ENCODE assay signal across 13 mouse cellular contexts in genomic region chr8:113665036-113665435, GRCm38 (mm10). TPM values are rescaled to one million over a fixed set of nuclear protein-coding genes. Genes with fewer than 3 reads are reported as not detected.
A peak's percentile ranks its signal among the peaks of the same experiment; 100 is the strongest.
DNase-seq lines count a peak whose midpoint lies in the region; ATAC-seq lines count a peak whose summit lies in the region.
"Had no signal": no experiment of that assay in that cellular context is flagged by ENCODE, and none has a peak within 500 bp of the region (broad histone marks: within the 10 kb centered on the region; RNA-seq: fewer than 3 reads in every experiment).

No protein-coding gene starts in this region.

- no peaks in the 10 kb centered on the region for H3K9me3 ChIP-seq in forebrain, embryonic 10.5 days
- H3K9me3 ChIP-seq in forebrain, embryonic 12.5 days, result no peaks in the 10 kb centered on the region
- no peaks in the 10 kb centered on the region for H3K9me3 ChIP-seq in neural tube, embryonic 12.5 days
- H3K9me3 ChIP-seq: embryonic facial prominence, embryonic 13.5 days; liver, embryonic 13.5 days had no signal

- 62% methylated on average over 4 of the region's 4 CpGs for WGBS in forebrain, embryonic 10.5 days
- 49% methylated on average over 4 of the region's 4 CpGs for WGBS in forebrain, embryonic 12.5 days
- WGBS in neural tube, embryonic 12.5 days, result 50% methylated on average over 4 of the region's 4 CpGs

- no peaks in the 10 kb centered on the region for H3K27me3 ChIP-seq in forebrain, embryonic 10.5 days (ENCODE audit: poor library complexity, severe bottlenecking)
- H3K27me3 ChIP-seq in forebrain, embryonic 12.5 days, result no peaks in the 10 kb centered on the region; the same call in 1 of the 2 replicates
- no peaks in the 10 kb centered on the region for H3K27me3 ChIP-seq in neural tube, embryonic 12.5 days (replicated peaks)
- H3K27me3 ChIP-seq: CH12.LX; liver, embryonic 13.5 days had no signal

- ATAC-seq in forebrain, embryonic 12.5 days (ENCODE audit: low FRiP score), result no peak
- ATAC-seq in neural tube, embryonic 12.5 days (ENCODE audit: low FRiP score, low read depth), result peak; percentile 75
- ATAC-seq in inflammation-experienced regulatory T-cells, adult 6 months, result no peak

- H3K4me1 ChIP-seq in forebrain, embryonic 10.5 days, result peaks cover 40% of the 10 kb centered on the region
- H3K4me1 ChIP-seq in forebrain, embryonic 12.5 days, result peaks cover 9% of the 10 kb centered on the region
- peaks cover 5% of the 10 kb centered on the region; the same call in 1 of the 2 replicates for H3K4me1 ChIP-seq in neural tube, embryonic 12.5 days
- H3K4me1 ChIP-seq: liver, embryonic 13.5 days had no signal

- no peaks in the 10 kb centered on the region for H3K36me3 ChIP-seq in forebrain, embryonic 10.5 days (replicated peaks)
- no peaks in the 10 kb centered on the region for H3K36me3 ChIP-seq in forebrain, embryonic 12.5 days (replicated peaks)
- no peaks in the 10 kb centered on the region for H3K36me3 ChIP-seq in neural tube, embryonic 12.5 days
- H3K36me3 ChIP-seq: embryonic facial prominence, embryonic 13.5 days; liver, embryonic 13.5 days had no signal

- H3K9ac ChIP-seq in forebrain, embryonic 12.5 days, result no peak overlapping the region
- no peak overlapping the region for H3K9ac ChIP-seq in neural tube, embryonic 12.5 days
- H3K9ac ChIP-seq: embryonic facial prominence, embryonic 13.5 days; liver, embryonic 13.5 days had no signal

- DNase-seq in forebrain, embryonic 10.5 days (ENCODE audit: extremely low spot score, low spot score), result no peak
- peak; percentile 37 for DNase-seq in embryo, embryonic 11 days
- peak; percentile 30 for DNase-seq in mesoderm, embryonic 11.5 days (ENCODE audit: low read depth, low spot score)
- DNase-seq in spleen, postnatal 36 days (ENCODE audit: low spot score in 2 of 2), result no peak
- no peak for DNase-seq in ovary, postnatal 10 days (ENCODE audit: low spot score)

- peak overlapping the region; percentile 48 for H3K27ac ChIP-seq in forebrain, embryonic 10.5 days
- H3K27ac ChIP-seq in forebrain, embryonic 12.5 days, result no peak overlapping the region
- H3K27ac ChIP-seq in neural tube, embryonic 12.5 days, result no peak overlapping the region
- H3K27ac ChIP-seq: embryonic facial prominence, embryonic 13.5 days; liver, embryonic 13.5 days had no signal

- H3K4me2 ChIP-seq in forebrain, embryonic 12.5 days, result no peak overlapping the region
- no peak overlapping the region for H3K4me2 ChIP-seq in neural tube, embryonic 12.5 days (replicated peaks)
- H3K4me2 ChIP-seq: embryonic facial prominence, embryonic 13.5 days; liver, embryonic 13.5 days had no signal

- no peak overlapping the region for H3K4me3 ChIP-seq in forebrain, embryonic 10.5 days
- no peak overlapping the region for H3K4me3 ChIP-seq in forebrain, embryonic 12.5 days (replicated peaks)
- no peak overlapping the region for H3K4me3 ChIP-seq in neural tube, embryonic 12.5 days
- H3K4me3 ChIP-seq: embryonic facial prominence, embryonic 13.5 days; liver, embryonic 13.5 days had no signal

RNA-seq across cellular contexts. Expression of gene Syce1l, which starts 22.0 kb away (rescaled TPM):
- not detected in 2 replicates for polyA plus RNA-seq in forebrain, embryonic 10.5 days (2016; fragmentation: Nextera tagmentation; extraction: Ambion mirVana)
- polyA plus RNA-seq in forebrain, embryonic 12.5 days (2016; fragmentation: Nextera tagmentation; extraction: Ambion mirVana), result not detected in 2 replicates
- not detected in 2 replicates for polyA plus RNA-seq in neural tube, embryonic 12.5 days (2016; fragmentation: Nextera tagmentation; extraction: Ambion mirVana)
- polyA plus RNA-seq in inflammation-experienced regulatory T-cells, adult 6 months (2017; shearing (Covaris generic)), result not detected
- polyA plus RNA-seq: embryonic facial prominence, embryonic 13.5 days; liver, embryonic 13.5 days; lung, embryonic 16.5 days; spleen, adult 2 months had no signal

RNA-seq across cellular contexts. Expression of gene Mon1b, which starts 29.6 kb away (rescaled TPM):
- 8.7 and 9.9 TPM in 2 replicates for polyA plus RNA-seq in forebrain, embryonic 10.5 days (2016; fragmentation: Nextera tagmentation; extraction: Ambion mirVana)
- polyA plus RNA-seq in forebrain, embryonic 12.5 days (2016; fragmentation: Nextera tagmentation; extraction: Ambion mirVana), result 11.3 and 14.2 TPM in 2 replicates
- polyA plus RNA-seq in neural tube, embryonic 12.5 days (2016; fragmentation: Nextera tagmentation; extraction: Ambion mirVana), result 10.8 and 12.1 TPM in 2 replicates
- 10 to 100 TPM; 11.5 to 18.2 (median 13.1) TPM for polyA plus RNA-seq in inflammation-experienced regulatory T-cells, adult 6 months (2017; shearing (Covaris generic))

Comparison
In these comparisons a context has a peak if more than half of its experiments do, and no peak if none do; other contexts are left out.
1. DNase-seq: peak in embryo, embryonic 11 days (single experiment) and mesoderm, embryonic 11.5 days (single experiment); none in forebrain, embryonic 10.5 days (single experiment), spleen, postnatal 36 days (0 of 2) and ovary, postnatal 10 days (single experiment).